Mouse (Mus musculus): ENCODE measurements at regions not wholly inside any gene's neighbourhood (a gene's known extent, or its start where the extent isn't known, plus 50 kb on each side); places are given as distances from the start of the nearest gene placed in this dataset.

DNA sequence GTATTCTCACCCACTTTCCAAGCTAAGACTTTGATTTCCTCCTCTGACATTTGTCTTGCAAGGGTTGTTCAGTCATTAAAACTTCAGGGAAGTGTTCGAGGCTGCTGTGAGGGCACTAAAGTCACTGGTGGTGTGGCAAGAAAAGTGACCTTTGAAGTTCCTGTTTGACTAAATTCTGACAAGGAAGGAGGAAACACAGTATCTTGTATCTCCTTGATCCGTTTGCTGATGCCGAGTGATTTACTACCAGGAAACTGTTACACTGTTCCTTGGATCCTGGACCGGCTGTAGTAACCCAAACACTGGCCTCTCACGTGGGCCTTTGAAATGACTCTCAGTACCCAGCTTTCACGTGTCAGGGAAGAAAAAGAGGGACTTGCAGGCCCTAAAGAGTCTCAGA lies 53.5 kb upstream of the Ralgapa2 start:
- DNase-seq (ENCODE audit: low read depth), result no peak

DNA sequence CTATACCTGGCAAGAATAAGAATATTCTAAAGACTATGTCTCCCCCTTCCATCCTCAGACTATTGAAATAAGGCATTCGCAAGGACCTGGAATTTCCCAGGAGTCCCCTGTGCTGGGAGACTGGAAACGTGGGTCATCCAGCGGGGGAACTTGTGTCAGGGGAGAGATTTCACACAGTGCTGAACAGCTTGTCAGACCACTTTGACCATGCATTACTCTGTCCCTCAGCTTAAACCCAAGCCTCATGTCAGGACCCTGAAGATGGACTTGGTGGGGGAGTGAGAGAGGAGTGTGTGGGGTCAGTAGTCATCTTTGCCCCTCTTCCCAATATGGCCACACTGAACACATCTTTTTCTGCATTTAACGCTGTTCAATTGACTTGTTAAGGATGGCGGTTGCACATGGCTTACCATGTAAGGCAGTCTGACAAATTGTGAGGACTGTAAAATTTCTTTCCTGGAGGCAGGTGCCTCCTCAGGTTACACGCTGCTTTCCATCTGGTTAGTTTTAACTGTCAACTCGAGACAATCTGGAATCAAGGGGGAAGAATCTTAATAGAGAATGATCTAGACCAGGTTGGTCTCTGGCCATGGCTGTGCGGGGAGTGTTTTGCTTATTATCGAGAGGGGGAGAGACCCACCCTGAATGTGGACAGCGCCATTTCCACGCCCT lies 56.2 kb upstream of the Ralgapa2 start:
- DNase-seq (ENCODE audit: low read depth), result no peak

DNA sequence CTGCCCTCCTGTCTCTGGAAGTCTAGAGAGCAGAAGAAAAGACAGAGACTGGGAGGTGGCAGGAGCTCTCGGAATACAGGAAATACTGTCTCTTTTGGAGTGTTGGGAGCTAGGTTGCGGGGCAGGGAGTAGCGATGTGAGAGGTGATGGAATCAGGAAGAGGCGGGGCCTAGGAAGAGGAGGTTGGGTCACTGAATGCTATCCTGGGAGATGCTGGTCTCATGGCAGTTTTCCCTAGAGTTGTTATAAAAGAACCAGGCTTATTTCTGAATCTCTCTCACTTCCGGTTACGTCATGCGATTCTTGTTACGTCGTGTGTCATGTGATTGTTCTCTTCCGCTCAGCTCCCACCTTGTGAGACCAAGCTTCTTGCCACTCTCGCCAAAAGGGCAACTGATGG lies 58.9 kb upstream of the Ralgapa2 start:
- DNase-seq (ENCODE audit: low read depth), result no peak

DNA sequence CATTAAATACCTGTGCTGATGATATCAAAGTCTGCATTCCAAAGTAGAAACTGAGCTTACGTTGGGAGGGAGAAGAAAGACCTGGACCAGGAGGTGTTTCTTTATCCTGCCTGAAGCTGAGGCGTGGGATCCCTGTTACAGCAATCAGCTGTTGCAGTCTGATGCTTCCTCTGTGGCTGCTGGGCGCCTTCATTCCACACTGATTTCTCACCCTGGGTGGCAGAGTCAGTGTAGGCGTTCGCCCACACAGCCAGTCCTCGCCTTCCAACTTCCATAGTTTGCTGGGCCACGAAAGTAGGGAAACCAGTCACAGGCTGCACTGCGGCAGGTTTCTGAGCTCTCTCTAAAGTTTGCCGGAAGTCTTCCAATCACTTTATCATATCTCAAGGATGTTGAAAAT lies 59.7 kb upstream of the Ralgapa2 start:
- DNase-seq (ENCODE audit: low read depth), result no peak

DNA sequence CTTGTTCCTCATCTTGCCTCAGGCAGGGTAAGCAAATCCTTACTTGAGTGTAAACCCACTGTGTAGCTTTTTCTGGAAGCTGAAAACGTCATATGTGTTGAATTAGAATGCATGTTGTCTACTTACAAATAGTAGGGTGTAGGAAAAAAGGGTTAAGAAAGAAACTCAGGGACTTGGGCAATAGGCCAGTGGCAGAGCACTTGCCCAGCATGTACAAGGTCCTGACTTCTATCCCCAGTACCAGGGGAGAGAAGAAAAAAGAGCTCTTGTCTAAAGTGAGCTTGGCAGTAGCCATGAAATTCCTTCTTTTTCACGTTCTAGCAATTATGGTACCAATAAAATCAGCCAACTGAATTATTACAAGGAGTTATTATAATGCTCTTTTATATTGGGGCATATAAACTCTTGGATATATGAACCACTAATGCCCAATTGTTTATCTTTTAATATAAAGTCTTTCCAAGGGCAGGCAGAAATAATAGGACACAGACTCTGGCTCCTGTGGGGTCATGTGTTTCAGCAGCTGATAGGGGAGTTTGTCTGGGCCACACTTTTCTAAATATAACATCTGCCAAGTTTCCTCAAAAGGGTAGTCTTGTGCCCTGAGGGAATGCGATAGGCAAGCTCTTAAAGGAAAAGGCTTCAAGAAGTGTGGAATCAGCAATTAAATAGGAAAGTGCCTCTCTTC lies 63.6 kb upstream of the Ralgapa2 start:
- no peak for DNase-seq (ENCODE audit: low read depth)

DNA sequence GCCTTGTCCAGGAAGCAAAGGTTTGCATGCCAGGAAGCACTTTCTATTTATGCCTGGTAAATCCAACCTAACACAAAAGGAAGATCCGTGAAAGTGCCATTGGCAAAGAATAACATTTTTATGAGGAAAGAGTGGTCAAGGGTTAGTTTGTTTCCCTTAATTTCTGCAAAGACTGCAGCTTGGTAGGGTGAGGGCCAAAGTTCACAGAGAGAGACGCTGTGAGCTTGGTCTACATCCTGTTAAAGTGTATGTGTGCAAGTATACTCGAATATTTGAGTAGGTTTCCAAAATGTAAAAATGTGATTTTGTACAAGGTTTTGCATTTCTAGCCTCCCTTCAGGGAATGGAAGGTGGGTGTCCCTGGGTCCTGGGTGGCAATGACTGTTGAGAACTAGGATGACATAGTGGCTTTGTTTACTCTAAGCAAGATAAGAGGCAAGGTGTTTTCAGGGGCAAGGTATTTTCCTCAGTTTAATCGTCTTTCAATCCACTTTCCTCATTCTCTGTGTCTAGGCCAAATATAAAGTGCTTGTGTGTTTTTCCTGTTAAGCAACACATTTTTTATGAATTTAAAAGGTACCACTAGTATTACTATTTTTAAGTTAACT lies 64.3 kb upstream of the Ralgapa2 start:
- no peak for DNase-seq (ENCODE audit: low read depth)

DNA sequence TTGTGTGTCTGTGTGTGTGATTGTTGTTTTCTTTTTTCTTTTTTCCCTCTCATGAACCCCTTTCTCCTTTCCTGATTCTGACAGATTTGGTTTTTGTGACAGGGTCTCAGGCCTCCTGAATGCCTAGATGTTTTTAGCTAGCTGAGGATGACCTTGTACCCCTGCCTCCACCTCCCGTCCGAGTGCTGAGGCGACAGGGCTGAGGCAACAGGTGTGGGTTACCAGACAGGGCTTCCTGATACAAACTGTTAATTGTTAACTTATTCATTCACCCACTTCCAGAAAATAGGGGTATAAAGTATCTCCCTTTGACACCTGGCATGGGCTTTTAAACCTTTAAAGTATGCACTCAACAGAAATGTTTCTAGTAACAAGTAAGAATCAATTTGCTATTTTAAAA lies 65.0 kb upstream of the Ralgapa2 start:
- DNase-seq (ENCODE audit: low read depth), result no peak

DNA sequence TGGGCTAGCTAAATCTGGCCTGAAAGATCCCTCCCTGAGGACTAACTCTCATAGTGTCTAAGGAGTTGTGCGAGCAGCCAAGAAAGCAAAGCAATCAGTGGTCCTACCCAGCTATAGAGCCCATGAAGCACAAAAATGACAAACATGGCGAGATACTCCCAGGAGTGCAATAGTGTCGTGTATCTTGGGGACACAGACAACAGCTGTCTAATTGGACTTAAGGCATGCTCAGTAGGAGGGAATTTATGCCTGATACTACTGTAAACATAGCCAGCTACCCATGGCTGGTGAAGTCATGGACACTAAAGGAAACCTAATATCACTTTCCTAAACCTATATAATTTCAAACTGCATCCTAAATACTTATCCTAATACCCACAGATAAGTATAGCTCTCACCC lies 69.1 kb upstream of the Ralgapa2 start:
- DNase-seq (ENCODE audit: low read depth), result no peak

DNA sequence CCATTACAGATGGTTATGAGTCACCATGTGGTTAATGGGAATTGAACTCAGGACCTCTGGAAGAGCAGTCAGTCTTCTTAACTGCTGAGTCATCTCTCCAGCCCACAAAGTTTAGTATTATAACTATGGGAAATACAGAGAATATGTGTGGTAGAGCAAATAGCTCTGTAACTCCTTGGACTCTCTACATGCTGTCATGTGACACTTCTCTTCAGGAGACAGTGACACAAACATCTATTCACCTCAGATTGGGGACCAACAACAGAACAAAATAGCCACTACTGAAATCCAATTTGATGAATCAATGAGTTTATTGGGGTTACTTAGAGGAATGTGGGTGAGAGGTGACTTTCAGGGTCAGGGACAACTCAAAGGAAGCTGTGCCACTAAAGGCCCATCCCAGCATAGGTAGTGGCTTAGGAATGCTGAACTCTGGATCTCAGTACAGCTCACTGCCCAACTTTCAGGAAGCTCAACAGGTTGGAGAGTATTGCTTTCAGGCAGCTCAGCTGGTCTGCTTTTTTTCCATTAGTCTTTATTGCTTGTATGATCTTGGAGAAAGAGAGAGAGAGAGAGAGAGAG lies 71.8 kb upstream of the Ralgapa2 start:
- no peak for DNase-seq (ENCODE audit: low read depth)

DNA sequence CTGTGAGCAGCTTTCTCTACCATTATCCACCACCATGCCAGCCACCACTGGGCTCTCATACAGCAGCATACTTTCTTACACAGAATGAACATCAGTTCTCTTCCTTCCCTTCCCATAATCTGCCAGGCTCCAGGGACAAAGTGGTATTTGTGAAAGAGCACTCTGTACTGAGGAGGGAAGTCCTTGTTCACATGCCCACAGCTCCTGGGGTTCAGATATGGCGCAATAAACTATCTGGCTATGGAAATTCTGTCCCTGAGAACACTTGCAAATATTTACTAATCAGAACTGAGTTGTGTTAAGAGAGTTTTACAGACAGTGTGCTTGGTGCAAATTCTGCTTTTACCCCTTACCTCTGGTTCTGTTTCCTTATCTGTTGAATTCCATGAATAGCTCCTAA lies 74.2 kb upstream of the Ralgapa2 start:
- DNase-seq (ENCODE audit: low read depth), result no peak

DNA sequence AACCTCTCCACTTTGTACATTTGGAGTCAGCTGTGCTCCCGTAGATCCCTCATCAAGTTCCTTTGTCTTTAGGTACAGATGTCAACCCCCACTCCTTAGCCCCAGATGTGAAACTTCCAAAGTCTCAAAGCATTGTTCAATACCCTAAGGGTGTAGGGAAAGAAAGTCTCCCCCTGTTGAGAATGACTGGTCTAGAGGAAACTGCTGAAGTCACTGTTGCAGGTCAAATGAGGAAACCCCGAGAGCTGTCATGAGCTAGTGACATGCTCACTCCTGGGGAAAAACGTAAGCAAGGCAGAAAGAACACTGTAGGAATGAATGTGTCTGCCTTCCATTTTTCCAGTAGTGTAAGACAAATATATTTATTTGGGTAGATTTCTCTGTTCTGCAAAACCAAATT lies 74.8 kb upstream of the Ralgapa2 start:
- DNase-seq (ENCODE audit: low read depth), result no peak

DNA sequence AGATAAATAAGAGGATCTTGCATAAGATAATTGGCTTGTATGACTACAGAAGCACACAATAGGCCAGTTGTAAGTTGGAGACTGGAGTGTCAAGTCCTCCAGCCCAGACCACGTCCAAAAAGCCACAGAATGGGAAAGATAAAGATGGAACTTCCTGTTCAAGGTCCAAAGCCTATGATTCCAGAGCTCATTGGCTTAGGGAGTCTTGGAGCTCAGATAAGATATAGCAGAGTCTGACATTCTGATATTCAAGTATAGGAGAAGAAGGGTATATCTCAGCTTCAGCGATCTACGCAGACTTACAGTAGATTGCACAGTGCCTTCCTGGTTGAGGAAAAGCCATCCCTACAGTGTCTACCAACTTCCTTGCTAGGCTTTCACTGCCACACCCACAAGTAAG lies 77.7 kb upstream of the Ralgapa2 start:
- no peak for DNase-seq (ENCODE audit: low read depth)

DNA sequence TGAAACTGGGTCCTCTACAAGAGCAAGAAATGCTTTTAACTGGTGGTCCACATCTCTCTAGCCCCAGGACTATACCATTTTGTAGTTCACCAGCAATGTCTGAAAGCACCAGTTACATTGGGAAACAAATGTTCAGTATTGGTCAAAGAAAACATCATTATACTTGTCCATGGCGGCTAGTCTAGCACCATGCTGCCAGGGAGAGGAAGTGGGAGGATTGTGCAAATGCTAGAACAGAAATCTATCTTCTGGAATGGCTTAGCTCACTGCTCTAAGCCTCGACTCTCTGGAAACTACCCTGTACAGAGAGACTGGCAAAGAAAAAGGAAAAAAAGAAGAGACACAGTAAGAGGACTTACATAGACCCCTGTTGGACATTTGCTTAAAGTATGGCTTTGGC lies 81.1 kb upstream of the Ralgapa2 start:
- no peak for DNase-seq (ENCODE audit: low read depth)

DNA sequence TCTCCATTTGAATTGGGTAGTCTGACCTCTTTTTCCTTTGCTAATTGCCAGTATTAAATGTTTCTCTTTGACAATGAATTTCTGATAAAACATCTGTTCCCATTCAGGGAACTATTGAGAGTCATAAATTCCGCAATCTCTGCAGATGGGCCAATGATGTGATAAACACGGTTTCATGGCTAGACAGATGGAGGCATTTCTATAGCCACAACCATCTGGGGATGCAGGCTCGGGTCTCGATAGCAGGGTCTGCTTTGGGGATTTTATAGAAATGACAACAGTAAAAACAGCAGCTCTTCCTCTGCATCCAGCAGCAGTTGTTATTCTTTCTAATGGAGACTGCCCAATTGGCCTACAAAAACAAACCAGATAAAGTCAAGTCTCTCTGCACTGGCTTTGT lies 82.1 kb upstream of the Ralgapa2 start:
- no peak for DNase-seq (ENCODE audit: low read depth)

DNA sequence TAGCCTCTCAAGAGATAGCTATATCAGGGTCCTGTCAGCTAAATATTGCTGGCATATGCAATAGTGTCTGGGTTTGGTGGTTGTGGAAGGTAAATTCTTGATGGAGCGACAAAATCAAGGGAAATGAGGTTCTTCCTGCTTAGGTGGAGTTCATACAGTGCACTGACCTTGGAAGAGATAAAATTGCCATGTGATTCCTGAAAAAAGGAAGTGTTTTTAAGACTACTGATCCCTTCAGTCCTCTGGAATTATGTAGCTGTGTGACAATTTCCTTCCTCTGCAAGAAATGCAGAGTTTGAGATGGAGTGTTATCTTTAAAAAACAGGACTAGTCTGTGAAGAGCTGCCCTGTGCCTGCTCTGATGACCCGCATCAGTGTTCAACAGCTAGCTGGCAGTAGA lies 83.5 kb upstream of the Ralgapa2 start:
- no peak for DNase-seq (ENCODE audit: low read depth)

DNA sequence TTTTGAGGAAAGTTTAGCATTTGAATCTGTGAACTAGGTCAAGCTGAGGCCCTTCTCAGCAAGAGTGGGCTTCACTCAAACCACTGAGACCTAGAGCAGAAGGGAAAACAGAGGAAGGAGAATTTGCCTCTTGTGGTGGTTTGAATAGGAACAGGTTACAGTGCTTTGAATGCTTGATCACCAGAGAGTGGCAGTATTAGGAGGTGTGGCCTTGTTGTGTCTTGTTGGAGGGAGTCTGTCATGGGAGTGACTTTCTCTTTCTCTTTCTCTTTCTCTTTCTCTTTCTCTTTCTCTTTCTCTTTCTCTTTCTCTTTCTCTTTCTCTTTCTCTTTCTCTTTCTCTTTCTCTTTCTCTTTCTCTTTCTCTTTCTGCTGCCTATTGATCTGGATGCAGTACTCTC lies 94.0 kb upstream of the Ralgapa2 start:
- no peak for DNase-seq (ENCODE audit: low read depth)

DNA sequence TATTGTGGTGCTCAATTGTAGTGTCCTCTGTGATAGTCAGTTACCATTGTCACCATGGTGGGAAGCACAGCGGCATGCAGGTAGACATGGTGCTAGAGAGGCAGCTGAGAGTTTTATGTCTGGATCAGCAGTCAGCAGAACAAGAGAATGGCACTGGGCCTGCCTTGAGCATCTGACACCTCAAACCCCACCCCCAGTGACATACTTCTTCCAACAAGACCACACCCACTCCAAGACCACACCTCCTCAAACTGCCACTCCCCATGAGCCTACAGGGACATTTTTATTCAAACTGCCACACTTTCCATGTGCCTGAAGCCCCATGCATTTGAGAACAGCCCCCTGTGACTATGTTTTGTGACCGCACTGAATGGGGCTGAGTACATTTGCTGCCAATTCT lies 98.8 kb upstream of the Ralgapa2 start:
- no peak for DNase-seq (ENCODE audit: low read depth)

DNA sequence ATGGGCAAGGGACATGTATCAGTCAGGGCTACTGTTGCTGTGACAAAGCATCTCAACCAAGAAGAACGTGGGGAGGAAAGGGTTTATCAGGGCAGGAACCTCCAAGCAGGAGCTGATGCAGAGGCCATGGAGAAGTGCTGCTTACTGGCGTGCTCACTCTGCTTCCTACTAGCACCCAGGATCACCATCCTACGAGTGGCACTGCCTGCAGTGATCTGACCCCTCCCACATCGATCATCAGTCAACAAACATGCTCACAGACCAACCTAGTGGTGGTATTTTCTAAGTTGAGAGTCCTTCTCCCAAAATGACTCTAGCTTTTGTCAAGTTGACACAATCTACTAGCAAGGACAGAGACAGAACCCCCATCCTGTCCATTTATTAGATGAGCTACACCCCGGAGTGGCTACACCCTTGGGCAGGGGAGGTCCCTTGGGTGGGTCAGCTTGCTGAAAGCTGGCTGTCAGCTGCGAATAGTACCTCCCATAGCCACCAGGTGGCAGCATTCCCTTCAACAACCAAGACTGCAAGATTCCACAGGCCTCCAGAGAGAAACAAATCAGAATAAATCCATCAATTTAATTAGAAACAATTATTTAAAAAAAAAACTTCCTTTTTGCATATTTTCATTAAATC lies 99.9 kb upstream of the Ralgapa2 start:
- DNase-seq (ENCODE audit: low read depth), result peak; percentile 78

DNA sequence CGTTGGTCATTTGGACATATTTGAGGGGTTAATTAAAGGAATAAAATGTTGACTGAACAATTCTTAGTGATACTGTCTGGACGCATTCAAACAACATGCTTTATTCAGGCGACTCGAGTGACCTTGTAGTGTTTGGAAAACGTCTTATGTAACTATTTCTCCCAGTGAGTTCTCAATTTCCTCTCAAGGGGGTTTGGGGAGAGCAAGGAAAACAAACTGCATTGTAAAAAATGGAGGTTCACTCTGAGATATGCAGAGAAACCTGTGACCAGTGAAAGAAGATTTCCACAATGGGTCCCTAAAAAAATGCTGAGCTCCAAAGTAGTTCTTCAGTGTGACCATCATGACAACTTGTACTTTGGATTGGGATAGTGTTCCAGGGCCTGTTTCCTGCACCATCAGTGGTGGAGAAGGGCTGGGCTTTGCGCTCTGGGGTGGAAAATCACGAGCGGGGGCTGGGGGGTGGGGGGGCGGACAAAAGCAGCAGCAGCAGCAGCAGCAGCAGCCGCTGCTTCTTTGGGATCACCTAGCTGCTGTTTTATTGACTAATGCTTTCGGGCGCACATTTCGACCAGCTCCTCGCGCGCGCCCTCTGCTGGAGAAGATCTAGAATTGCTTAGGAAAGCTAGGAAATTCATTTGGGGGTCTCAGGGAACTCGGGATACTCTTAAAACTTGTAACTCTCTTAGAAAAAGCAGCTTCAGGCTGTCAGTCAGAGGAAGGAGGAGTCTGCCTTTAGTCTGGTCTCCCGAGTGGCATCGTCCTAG lies 100.6 kb upstream of the Ralgapa2 start:
- peak; percentile 57 for DNase-seq (ENCODE audit: low read depth)

DNA sequence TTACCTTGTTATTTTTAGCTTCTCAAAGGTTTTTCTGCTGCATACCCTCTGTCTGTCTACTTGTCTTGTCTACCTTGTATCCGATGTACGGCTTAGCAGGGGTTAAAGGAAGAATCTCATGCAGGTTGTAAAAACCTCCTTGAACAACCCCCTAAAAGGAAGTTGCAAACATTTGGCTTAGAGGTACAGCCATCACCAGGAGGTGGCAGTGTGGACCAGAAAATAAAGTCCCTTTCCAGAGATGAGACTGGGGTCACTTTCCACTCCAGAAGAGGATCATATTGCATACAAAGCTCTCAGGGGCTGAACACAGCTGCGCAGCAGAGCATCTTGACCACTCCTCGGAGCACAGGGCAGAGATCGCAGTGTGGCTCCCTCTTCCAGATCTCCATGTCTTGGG lies 109.0 kb upstream of the Ralgapa2 start:
- DNase-seq (ENCODE audit: low read depth), result peak; percentile 29

DNA sequence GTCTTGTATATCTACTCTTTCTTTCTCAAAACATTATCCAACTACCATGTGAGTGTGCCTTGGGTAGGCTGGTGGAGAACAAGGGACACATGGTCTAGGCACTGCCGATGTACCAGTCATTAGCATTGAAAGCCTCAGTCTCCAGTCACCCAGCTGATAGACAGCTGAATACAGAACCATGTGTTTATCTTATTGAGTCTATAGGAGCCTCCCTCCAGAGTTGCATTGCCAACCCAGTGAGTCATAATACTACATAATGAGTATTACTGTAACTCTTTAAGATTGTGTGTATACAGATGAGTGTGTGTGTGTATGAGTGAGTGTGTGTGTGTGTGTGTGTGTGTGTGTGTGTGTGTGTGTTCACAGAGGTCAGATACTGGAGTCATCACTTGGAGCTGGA lies 110.9 kb upstream of the Ralgapa2 start:
- DNase-seq (ENCODE audit: low read depth), result no peak

DNA sequence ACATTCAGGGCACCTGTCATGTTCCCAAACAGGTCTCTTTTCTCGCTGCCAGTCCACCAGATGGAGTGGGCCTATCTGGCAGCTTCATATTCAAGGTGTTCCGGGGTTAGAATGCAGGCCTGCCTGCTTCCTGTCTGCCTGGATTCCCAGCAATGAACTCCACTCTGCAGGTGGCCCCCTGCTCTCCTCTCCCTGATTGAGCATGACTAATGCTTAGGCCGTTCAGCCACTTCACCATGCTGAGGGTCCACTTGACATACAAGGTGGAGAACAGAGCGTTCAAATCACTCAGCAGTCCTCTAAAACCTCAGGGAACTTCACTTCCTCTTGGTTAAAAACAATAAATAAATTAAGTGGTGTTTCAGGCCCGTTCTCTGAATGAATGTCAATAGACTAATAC lies 112.1 kb upstream of the Ralgapa2 start:
- DNase-seq (ENCODE audit: low read depth), result no peak

All from induced T-regulatory cell, adult 2 months (primary cell).